Mouse (Mus musculus) olfactory bulb, adult 2 months (tissue): ENCODE results near the gene Prkcsh. TPM values are rescaled to one million over a fixed set of nuclear protein-coding genes. Genes with fewer than 3 reads are reported as not detected.

Experiments
- H3K27ac ChIP-seq: fragments of 200-500 bp; 2 replicates; pipeline ENCODE4 v1.5.1; 2012; ENCODE audit warnings: low read depth, low read length; ENCODE audit not compliant: insufficient read depth
- H3K4me1 ChIP-seq: fragments of 200-500 bp; 2 replicates; pipeline ENCODE4 v1.6.1; 2012; ENCODE audit warnings: low read length; ENCODE audit not compliant: control insufficient read depth, insufficient read depth
- H3K4me3 ChIP-seq: fragments of 200-500 bp; 2 replicates; pipeline ENCODE4 v1.5.1; 2012; ENCODE audit warnings: mild to moderate bottlenecking, low read depth, low read length, moderate library complexity; ENCODE audit not compliant: insufficient read depth
- CTCF ChIP-seq: fragments of 200-500 bp; IDR thresholded peaks from 2 replicates; pipeline ENCODE4 v1.5.1; 2012; ENCODE audit warnings: low read depth, mild to moderate bottlenecking, low read length, moderate library complexity; ENCODE audit not compliant: insufficient read depth
- POLR2A ChIP-seq: fragments of 200-500 bp; IDR thresholded peaks from 2 replicates; pipeline ENCODE4 v1.6.1; 2012; ENCODE audit warnings: mild to moderate bottlenecking, low read depth, low read length, moderate library complexity; ENCODE audit not compliant: insufficient read depth
- WGBS: fragments of 180-500 bp; shearing (Covaris S2); methylation state at CpG from one replicate; pipeline ENCODE4 v1.1.7; 2018; 5-methylcytosine and 5-hydroxymethylcytosine counted together
- polyA plus RNA-seq: library from polyadenylated mRNA; stranded (reverse); fragments of >200 nt; gene quantifications from 2 replicates; pipeline ENCODE4 v1.2.4, GENCODE M21; 2012; ENCODE audit warnings: low replicate concordance; ENCODE audit not compliant: missing spikeins, insufficient read depth, insufficient read length

Gene Prkcsh
- polyA plus RNA-seq, 1 experiment: not detected

DNA sequence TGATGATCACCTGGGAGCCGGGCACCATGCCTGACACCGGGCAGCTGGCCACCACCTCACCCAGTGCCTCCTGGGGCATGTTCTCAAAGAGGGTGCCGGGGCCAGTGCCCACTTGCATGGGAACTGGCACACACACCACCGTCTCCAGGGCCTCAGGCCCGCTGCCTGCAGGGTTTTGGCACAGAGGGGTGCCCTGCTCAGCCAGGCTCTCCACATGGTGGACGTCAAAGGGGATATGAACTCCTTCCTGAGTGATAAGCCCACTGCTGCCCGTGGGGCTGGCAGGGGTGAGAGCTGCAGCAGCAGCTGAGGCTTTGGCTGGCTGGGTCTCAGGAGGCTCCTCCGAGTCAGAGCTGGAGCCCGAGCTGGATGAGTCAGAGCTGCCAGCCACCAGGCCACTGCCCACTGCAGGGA is 55.4 kb downstream of the Prkcsh start:
- H3K4me1 ChIP-seq: peaks cover 12% of the 10 kb centered on the region
- WGBS: 35% methylated on average over 9 of the region's 9 CpGs
- peak overlapping the region; percentile 41; the same call in 1 of the 2 replicates for H3K27ac ChIP-seq
- TF ChIP-seq POLR2A: no peak
- TF ChIP-seq CTCF: no peak
- no peak overlapping the region for H3K4me3 ChIP-seq

- WGBS: 79% methylated on average over 2 of the region's 2 CpGs
- Histone ChIP-seq H3K4me1 (peaks cover 7% of the 10 kb centered on the region; the same call in 1 of the 2 replicates), H3K27ac (no peak overlapping the region), H3K4me3 (no peak overlapping the region)
- no peak for TF ChIP-seq POLR2A
- TF ChIP-seq CTCF: no peak
Observed at GRCm38 (mm10) chr9:22061339-22061738, 58.7 kb downstream of the Prkcsh start.

Other genes starting within 250 kb of the Prkcsh start
- not detected in 2 replicates for gene Spc24, start 242.5 kb upstream of the Prkcsh start, polyA plus RNA-seq
- gene Kank2, start 204.1 kb upstream of the Prkcsh start, polyA plus RNA-seq: not detected in 2 replicates
- not detected in 2 replicates for gene Angptl8, start 167.3 kb upstream of the Prkcsh start, polyA plus RNA-seq
- gene Dock6, start 150.2 kb upstream of the Prkcsh start, polyA plus RNA-seq: not detected in 2 replicates
- not detected in 2 replicates for gene Rab3d, start 84.6 kb upstream of the Prkcsh start, polyA plus RNA-seq
- not detected in 2 replicates for gene Ccdc159, start 75.3 kb upstream of the Prkcsh start, polyA plus RNA-seq
- not detected in 2 replicates for gene Tmem205, start 75.2 kb upstream of the Prkcsh start, polyA plus RNA-seq
- not detected in 2 replicates for gene Plppr2, start 65.8 kb upstream of the Prkcsh start, polyA plus RNA-seq
- not detected in 2 replicates for gene Swsap1, start 47.1 kb upstream of the Prkcsh start, polyA plus RNA-seq
- gene Epor, start 39.3 kb upstream of the Prkcsh start, polyA plus RNA-seq: not detected in 2 replicates
- gene Rgl3, start 13.4 kb upstream of the Prkcsh start, polyA plus RNA-seq: not detected in 2 replicates
- gene Ccdc151, start 172 bp upstream of the Prkcsh start, polyA plus RNA-seq: not detected in 2 replicates
- not detected in 2 replicates for gene Elavl3, start 49.2 kb downstream of the Prkcsh start, polyA plus RNA-seq
- gene Gm49318, start 68.5 kb downstream of the Prkcsh start, polyA plus RNA-seq: not detected in 2 replicates
- gene Zfp653, start 68.6 kb downstream of the Prkcsh start, polyA plus RNA-seq: not detected in 2 replicates
- not detected in 2 replicates for gene Ecsit, start 82.6 kb downstream of the Prkcsh start, polyA plus RNA-seq
- not detected in 2 replicates for gene Cnn1, start 96.4 kb downstream of the Prkcsh start, polyA plus RNA-seq
- not detected in 2 replicates for gene Elof1, start 114.4 kb downstream of the Prkcsh start, polyA plus RNA-seq
- not detected in 2 replicates for gene Acp5, start 132.9 kb downstream of the Prkcsh start, polyA plus RNA-seq
- gene Pigyl, start 154.0 kb downstream of the Prkcsh start, polyA plus RNA-seq: not detected in 2 replicates
- not detected in 2 replicates for gene Zfp872, start 185.3 kb downstream of the Prkcsh start, polyA plus RNA-seq
- gene Zfp809, start 222.9 kb downstream of the Prkcsh start, polyA plus RNA-seq: not detected in 2 replicates